Mouse (Mus musculus): ENCODE data around the gene Baiap2l1. TPM values are rescaled to one million over a fixed set of nuclear protein-coding genes. Genes with fewer than 3 reads are reported as not detected.

Baiap2l1 gene
- total and polyA plus RNA-seq, 2 experiments: 7.7 to 7.9 TPM

- H3K4me3 ChIP-seq (ENCODE audit: insufficient read depth, low read depth, low read length): peak overlapping the region; percentile 80
- H3K79me2 ChIP-seq (ENCODE audit: control insufficient read depth, insufficient read depth, low read length): peaks cover 30% of the 10 kb centered on the region
- no peaks in the 10 kb centered on the region for H3K27me3 ChIP-seq (ENCODE audit: control insufficient read depth, insufficient read depth, low read length)
- no peaks in the 10 kb centered on the region for H3K36me3 ChIP-seq (ENCODE audit: control insufficient read depth, insufficient read depth, low read length)
- H3K4me1 ChIP-seq (ENCODE audit: control insufficient read depth, insufficient read depth, low read length): peaks cover 34% of the 10 kb centered on the region
- H3K9ac ChIP-seq (ENCODE audit: low read depth, low read length): peak overlapping the region; percentile 94
- peak overlapping the region; percentile 68 for H3K27ac ChIP-seq (replicated peaks; ENCODE audit: insufficient read depth, low read depth, low read length)
- DNase-seq (ENCODE audit: extremely low read depth, low read depth, low spot score): peak; percentile 76
- WGBS: under 1% methylated on average over 40 of the region's 40 CpGs
- TF ChIP-seq POLR2A (IDR thresholded peaks at IDR 0.05; ENCODE audit: extremely low read depth, insufficient read depth, low read length) (0 out of 2 replicates have a peak, but pooled peaks have one; percentile 11), CTCF (IDR thresholded peaks at IDR 0.05; ENCODE audit: low read depth, low read length) (no peak)
These were observed 102.0 kb downstream of the Baiap2l1 start for GRCm38 (mm10) chr5:144255632-144256540.

GRCm38 (mm10) chr5:144254811-144255631 lies 102.9 kb downstream of the Baiap2l1 start:
- TF ChIP-seq CTCF (IDR thresholded peaks at IDR 0.05; ENCODE audit: low read depth, low read length) (no peak), POLR2A (IDR thresholded peaks at IDR 0.05; ENCODE audit: extremely low read depth, insufficient read depth, low read length) (peak; percentile 39; the same call in 1 of the 2 replicates)
- H3K79me2 ChIP-seq (ENCODE audit: control insufficient read depth, insufficient read depth, low read length): peaks cover 21% of the 10 kb centered on the region; the same call in 1 of the 2 replicates
- H3K27me3 ChIP-seq (ENCODE audit: control insufficient read depth, insufficient read depth, low read length): no peaks in the 10 kb centered on the region
- peaks cover 26% of the 10 kb centered on the region for H3K4me1 ChIP-seq (ENCODE audit: control insufficient read depth, insufficient read depth, low read length)
- H3K9ac ChIP-seq (ENCODE audit: low read depth, low read length): peak overlapping the region; percentile 94
- peak overlapping the region; percentile 80 for H3K4me3 ChIP-seq (ENCODE audit: insufficient read depth, low read depth, low read length)
- no peaks in the 10 kb centered on the region for H3K36me3 ChIP-seq (ENCODE audit: control insufficient read depth, insufficient read depth, low read length)
- H3K27ac ChIP-seq (replicated peaks; ENCODE audit: insufficient read depth, low read depth, low read length): peak overlapping the region; percentile 71
- DNase-seq (ENCODE audit: extremely low read depth, low read depth, low spot score): no peak
- under 1% methylated on average over 79 of the region's 84 CpGs for WGBS

- 32% methylated on average over 16 of the region's 16 CpGs for WGBS
- Histone ChIP-seq H3K4me1 (ENCODE audit: control insufficient read depth, insufficient read depth, low read length) (peaks cover 21% of the 10 kb centered on the region), H3K4me3 (ENCODE audit: insufficient read depth, low read depth, low read length) (peak overlapping the region; percentile 26), H3K36me3 (ENCODE audit: control insufficient read depth, insufficient read depth, low read length) (no peaks in the 10 kb centered on the region), H3K79me2 (ENCODE audit: control insufficient read depth, insufficient read depth, low read length) (peaks cover 16% of the 10 kb centered on the region; the same call in 1 of the 2 replicates), H3K27me3 (ENCODE audit: control insufficient read depth, insufficient read depth, low read length) (no peaks in the 10 kb centered on the region), H3K27ac (replicated peaks; ENCODE audit: insufficient read depth, low read depth, low read length) (peak overlapping the region; percentile 86), H3K9ac (ENCODE audit: low read depth, low read length) (0 out of 2 replicates have a peak overlapping the region, but pooled peaks have one; percentile 17)
- DNase-seq (ENCODE audit: extremely low read depth, low read depth, low spot score): peak; percentile 98
- no peak for TF ChIP-seq CTCF (IDR thresholded peaks at IDR 0.05; ENCODE audit: low read depth, low read length)
- TF ChIP-seq POLR2A (IDR thresholded peaks at IDR 0.05; ENCODE audit: extremely low read depth, insufficient read depth, low read length): no peak
These were observed 103.6 kb downstream of the Baiap2l1 start for GRCm38 (mm10) chr5:144254122-144254810.

GRCm38 (mm10) chr5:144253212-144253611 lies 104.7 kb downstream of the Baiap2l1 start:
- Histone ChIP-seq H3K9ac (ENCODE audit: low read depth, low read length) (no peak overlapping the region), H3K36me3 (ENCODE audit: control insufficient read depth, insufficient read depth, low read length) (no peaks in the 10 kb centered on the region), H3K27me3 (ENCODE audit: control insufficient read depth, insufficient read depth, low read length) (no peaks in the 10 kb centered on the region), H3K27ac (replicated peaks; ENCODE audit: insufficient read depth, low read depth, low read length) (no peak overlapping the region), H3K79me2 (ENCODE audit: control insufficient read depth, insufficient read depth, low read length) (peaks cover 8% of the 10 kb centered on the region; the same call in 1 of the 2 replicates), H3K4me3 (ENCODE audit: insufficient read depth, low read depth, low read length) (no peak overlapping the region), H3K4me1 (ENCODE audit: control insufficient read depth, insufficient read depth, low read length) (peaks cover 16% of the 10 kb centered on the region)
- no peak for DNase-seq (ENCODE audit: extremely low read depth, low read depth, low spot score)
- TF ChIP-seq POLR2A (IDR thresholded peaks at IDR 0.05; ENCODE audit: extremely low read depth, insufficient read depth, low read length): no peak
- WGBS: 79% methylated on average over 4 of the region's 4 CpGs

GRCm38 (mm10) chr5:144251876-144252577 lies 105.9 kb downstream of the Baiap2l1 start:
- WGBS: 85% methylated on average over 13 of the region's 13 CpGs
- DNase-seq (ENCODE audit: extremely low read depth, low read depth, low spot score): no peak
- TF ChIP-seq POLR2A (IDR thresholded peaks at IDR 0.05; ENCODE audit: extremely low read depth, insufficient read depth, low read length) (no peak), CTCF (IDR thresholded peaks at IDR 0.05; ENCODE audit: low read depth, low read length) (no peak)
- peaks cover 14% of the 10 kb centered on the region for H3K4me1 ChIP-seq (ENCODE audit: control insufficient read depth, insufficient read depth, low read length)
- peaks cover 5% of the 10 kb centered on the region; the same call in 1 of the 2 replicates for H3K79me2 ChIP-seq (ENCODE audit: control insufficient read depth, insufficient read depth, low read length)
- no peak overlapping the region for H3K27ac ChIP-seq (replicated peaks; ENCODE audit: insufficient read depth, low read depth, low read length)
- H3K36me3 ChIP-seq (ENCODE audit: control insufficient read depth, insufficient read depth, low read length): no peaks in the 10 kb centered on the region
- H3K27me3 ChIP-seq (ENCODE audit: control insufficient read depth, insufficient read depth, low read length): no peaks in the 10 kb centered on the region
- H3K9ac ChIP-seq (ENCODE audit: low read depth, low read length): no peak overlapping the region
- no peak overlapping the region for H3K4me3 ChIP-seq (ENCODE audit: insufficient read depth, low read depth, low read length)

Data from liver, adult 2 months (tissue).